ENCODE assay signal across 9 mouse cellular contexts in the genomic region with DNA sequence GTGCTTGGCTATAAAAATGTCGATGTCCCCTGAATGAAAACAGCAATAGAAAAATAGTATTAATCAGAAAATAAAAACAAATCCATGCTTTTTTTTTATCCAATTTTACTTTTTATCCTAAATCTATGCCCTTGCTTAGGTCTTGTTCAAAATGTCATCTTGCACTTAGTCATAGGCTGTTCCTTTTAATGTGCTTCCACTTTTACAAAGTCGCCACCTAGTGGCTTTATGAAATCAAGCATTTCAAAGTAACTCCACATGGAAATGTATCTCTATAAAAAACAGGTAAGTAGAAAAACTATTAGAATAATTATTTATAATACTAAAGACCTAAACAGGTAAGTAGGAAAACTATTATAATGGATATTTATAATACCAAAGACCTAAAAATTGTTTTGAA. TPM values are rescaled to one million over a fixed set of nuclear protein-coding genes. Genes with fewer than 3 reads are reported as not detected.
DNase-seq lines count a peak whose midpoint lies in the region; ATAC-seq and TF ChIP-seq lines count a peak whose summit lies in the region.
"Had no signal": no experiment of that assay in that cellular context is flagged by ENCODE, and none has a peak within 500 bp of the region (broad histone marks: within the 10 kb centered on the region; RNA-seq: fewer than 3 reads in every experiment).

No protein-coding gene starts in this region.

- H3K4me3 ChIP-seq in left cerebral cortex, adult 2 months = no peak overlapping the region
- H3K4me3 ChIP-seq in forebrain, embryonic 12.5 days (replicated peaks) = no peak overlapping the region
- no peak overlapping the region for H3K4me3 ChIP-seq in midbrain, embryonic 13.5 days (replicated peaks)
- H3K4me3 ChIP-seq: kidney, embryonic 15.5 days had no signal

- H3K9ac ChIP-seq in forebrain, embryonic 12.5 days = no peak overlapping the region
- H3K9ac ChIP-seq in midbrain, embryonic 13.5 days (replicated peaks) = no peak overlapping the region
- H3K9ac ChIP-seq: kidney, embryonic 15.5 days had no signal

- H3K4me1 ChIP-seq in forebrain, embryonic 12.5 days = peaks cover 8% of the 10 kb centered on the region
- H3K4me1 ChIP-seq in midbrain, embryonic 13.5 days (replicated peaks) = peaks cover 11% of the 10 kb centered on the region

- no peaks in the 10 kb centered on the region for H3K27me3 ChIP-seq in forebrain, embryonic 12.5 days
- no peaks in the 10 kb centered on the region for H3K27me3 ChIP-seq in midbrain, embryonic 13.5 days
- H3K27me3 ChIP-seq: kidney, embryonic 15.5 days had no signal

- no peak for DNase-seq in left cerebral cortex, adult 2 months (ENCODE audit: extremely low spot score in 1 of 2, low spot score in 2 of 2)
- DNase-seq in left cerebral cortex, postnatal 4 days = no peak
- peak; percentile 70 for DNase-seq in MN1 (ENCODE audit: low spot score)
- DNase-seq in cerebellum, postnatal 4 days (ENCODE audit: low spot score in 2 of 2) = no peak
- no peak for DNase-seq in gastrocnemius, postnatal 25 days

- WGBS in forebrain, embryonic 12.5 days = 45% methylated on average over 2 of the region's 2 CpGs
- WGBS in midbrain, embryonic 13.5 days = 44% methylated on average over 2 of the region's 2 CpGs

- intact Hi-C loops in left cerebral cortex, adult 2 months (cut with DNase I) = loop anchor here (10.0 kb wide), 1 partner anchor 1021 kb away; no protein-coding TSS in a partner anchor
- intact Hi-C loops in left cerebral cortex, postnatal 4 days (cut with DNase I) = loop anchor here (10.0 kb wide), 2 partner anchors 161 to 1021 kb away; no protein-coding TSS in a partner anchor

- no peak overlapping the region for H3K27ac ChIP-seq in left cerebral cortex, adult 2 months
- no peak overlapping the region for H3K27ac ChIP-seq in forebrain, embryonic 12.5 days
- H3K27ac ChIP-seq in midbrain, embryonic 13.5 days = no peak overlapping the region
- H3K27ac ChIP-seq: kidney, embryonic 15.5 days had no signal

- peak; percentile 68; the same call in 1 of the 2 replicates for ATAC-seq in forebrain, embryonic 12.5 days (ENCODE audit: low FRiP score)
- ATAC-seq in midbrain, embryonic 13.5 days = peak; percentile 46; the same call in 1 of the 2 replicates

- TF ChIP-seq CTCF in left cerebral cortex, adult 2 months (IDR thresholded peaks at IDR 0.05) = peak; percentile 79

- H3K9me3 ChIP-seq in forebrain, embryonic 12.5 days = no peaks in the 10 kb centered on the region
- no peaks in the 10 kb centered on the region for H3K9me3 ChIP-seq in midbrain, embryonic 13.5 days
- H3K9me3 ChIP-seq: kidney, embryonic 15.5 days had no signal

- no peak overlapping the region for H3K4me2 ChIP-seq in forebrain, embryonic 12.5 days
- no peak overlapping the region for H3K4me2 ChIP-seq in midbrain, embryonic 13.5 days (replicated peaks)
- H3K4me2 ChIP-seq: kidney, embryonic 15.5 days had no signal

- peaks cover 16% of the 10 kb centered on the region for H3K36me3 ChIP-seq in forebrain, embryonic 12.5 days (replicated peaks)
- peaks cover 28% of the 10 kb centered on the region for H3K36me3 ChIP-seq in midbrain, embryonic 13.5 days

RNA-seq across cellular contexts. Expression of a gene that starts 1.3 kb away (rescaled TPM):
- total RNA-seq in left cerebral cortex, adult 2 months (2021) = 1 to 10 TPM; 2.4 to 2.8 TPM
- total RNA-seq in left cerebral cortex, postnatal 4 days (2021) = under 1 TPM; 0.50 to 0.54 TPM
- 0.62 and 0.96 TPM in 2 replicates for polyA plus RNA-seq in forebrain, embryonic 12.5 days (2016; fragmentation: Nextera tagmentation; extraction: Ambion mirVana)
- polyA plus RNA-seq in midbrain, embryonic 13.5 days (2015; fragmentation: Nextera tagmentation; extraction: Ambion mirVana) = 0.68 and 0.77 TPM in 2 replicates
- under 1 TPM; 0.08 TPM for total RNA-seq in gastrocnemius, postnatal 25 days (2021)

RNA-seq across cellular contexts. Expression of a gene that starts 11.6 kb away (rescaled TPM):
- total RNA-seq in left cerebral cortex, adult 2 months (2021) = 100 to 1,000 TPM; 272 to 273 TPM
- total RNA-seq in left cerebral cortex, postnatal 4 days (2021) = 100 to 1,000 TPM; 182 to 193 TPM
- 299 and 302 TPM in 2 replicates for polyA plus RNA-seq in forebrain, embryonic 12.5 days (2016; fragmentation: Nextera tagmentation; extraction: Ambion mirVana)
- 360 and 376 TPM in 2 replicates for polyA plus RNA-seq in midbrain, embryonic 13.5 days (2015; fragmentation: Nextera tagmentation; extraction: Ambion mirVana)
- total RNA-seq in gastrocnemius, postnatal 25 days (2021) = 100 to 1,000 TPM; 605 to 626 TPM

RNA-seq across cellular contexts. Expression of a gene that starts 11.7 kb away (rescaled TPM):
- total RNA-seq in left cerebral cortex, adult 2 months (2021) = not detected
- total RNA-seq in left cerebral cortex, postnatal 4 days (2021) = not detected
- polyA plus RNA-seq in forebrain, embryonic 12.5 days (2016; fragmentation: Nextera tagmentation; extraction: Ambion mirVana) = not detected in 2 replicates
- polyA plus RNA-seq in midbrain, embryonic 13.5 days (2015; fragmentation: Nextera tagmentation; extraction: Ambion mirVana) = not detected in 2 replicates
- total RNA-seq in gastrocnemius, postnatal 25 days (2021) = 10 to 100 TPM; 10.3 to 20.8 TPM
- polyA plus RNA-seq: neural tube, embryonic 14.5 days had no signal

Comparison
In these comparisons a context has a peak if more than half of its experiments do, and no peak if none do; other contexts are left out.
1. RNA of a gene that starts 11.7 kb away (total RNA-seq): 10.3 to 20.8 TPM in gastrocnemius, postnatal 25 days; not detected in left cerebral cortex, postnatal 4 days and not detected in left cerebral cortex, adult 2 months; every median in the first group is over 10 times any median in the second.